Comparison of ENCODE assay signal across 29 mouse cellular contexts in the genomic region with DNA sequence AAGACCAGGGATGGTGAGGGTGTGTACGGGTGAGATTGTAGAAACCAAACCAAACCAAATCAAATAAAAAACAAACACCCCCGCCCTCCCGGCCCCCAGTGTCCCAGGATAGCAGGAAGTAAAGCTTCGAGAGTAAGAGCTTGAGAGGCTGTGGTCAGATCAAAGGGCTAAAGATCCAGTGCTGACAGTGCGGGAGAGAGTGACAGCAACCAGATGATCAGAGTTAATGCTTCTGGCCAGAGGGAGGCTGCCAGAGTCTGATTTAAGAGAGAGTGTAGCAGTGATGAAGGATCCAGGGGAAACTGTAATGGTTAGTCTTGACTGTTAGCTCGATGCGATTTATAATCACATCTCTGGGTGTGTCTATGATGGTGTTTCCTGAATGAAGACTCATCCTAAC.
A peak's percentile ranks its signal among the peaks of the same experiment; 100 is the strongest.
DNase-seq lines count a peak whose midpoint lies in the region; ATAC-seq lines count a peak whose summit lies in the region.
"Had no signal": no experiment of that assay in that cellular context is flagged by ENCODE, and none has a peak within 500 bp of the region (broad histone marks: within the 10 kb centered on the region; RNA-seq: fewer than 3 reads in every experiment).

No protein-coding gene starts in this region.

- ATAC-seq in heart, embryonic 11.5 days (replicated peaks; ENCODE audit: insufficient number of reproducible peaks, low FRiP score, low TSS enrichment): no peak
- no peak for ATAC-seq in limb, embryonic 11.5 days (ENCODE audit: insufficient number of reproducible peaks, low FRiP score, low TSS enrichment, low read depth)
- ATAC-seq: forebrain, embryonic 16.5 days; hindbrain, embryonic 16.5 days; intestine, embryonic 15.5 days; lung, postnatal 0 days had no signal

- H3K4me1 ChIP-seq in heart, embryonic 11.5 days (ENCODE audit: control insufficient read depth, insufficient read depth, low read length): peaks cover 24% of the 10 kb centered on the region
- no peaks in the 10 kb centered on the region for H3K4me1 ChIP-seq in limb, embryonic 11.5 days (ENCODE audit: control insufficient read depth, insufficient read depth, low read length)
- peaks cover 12% of the 10 kb centered on the region for H3K4me1 ChIP-seq in limb, embryonic 10.5 days
- peaks cover 14% of the 10 kb centered on the region for H3K4me1 ChIP-seq in embryonic facial prominence, embryonic 10.5 days
- H3K4me1 ChIP-seq: forebrain, embryonic 10.5 days; intestine, embryonic 15.5 days; limb, embryonic 15.5 days; liver, embryonic 15.5 days had no signal

- H3K36me3 ChIP-seq in heart, embryonic 11.5 days (ENCODE audit: control insufficient read depth, insufficient read depth, low read length): no peaks in the 10 kb centered on the region
- no peaks in the 10 kb centered on the region for H3K36me3 ChIP-seq in limb, embryonic 11.5 days (ENCODE audit: control insufficient read depth, insufficient read depth, low read length)
- no peaks in the 10 kb centered on the region for H3K36me3 ChIP-seq in limb, embryonic 10.5 days
- no peaks in the 10 kb centered on the region for H3K36me3 ChIP-seq in embryonic facial prominence, embryonic 10.5 days (replicated peaks)
- H3K36me3 ChIP-seq: forebrain, embryonic 10.5 days; heart, embryonic 15.5 days; hindbrain, embryonic 10.5 days; intestine, embryonic 15.5 days; limb, embryonic 15.5 days; liver, embryonic 15.5 days had no signal

- H3K9ac ChIP-seq in heart, embryonic 11.5 days (ENCODE audit: low read depth, low read length): no peak overlapping the region
- H3K9ac ChIP-seq in limb, embryonic 11.5 days (ENCODE audit: low read length): no peak overlapping the region
- H3K9ac ChIP-seq: heart, embryonic 15.5 days; intestine, embryonic 15.5 days; limb, embryonic 15.5 days; liver, embryonic 15.5 days had no signal

- no peak overlapping the region for H3K4me3 ChIP-seq in heart, embryonic 11.5 days (ENCODE audit: low read depth, low read length)
- H3K4me3 ChIP-seq in limb, embryonic 11.5 days (ENCODE audit: low read depth, low read length): no peak overlapping the region
- H3K4me3 ChIP-seq in limb, embryonic 10.5 days: no peak overlapping the region
- no peak overlapping the region for H3K4me3 ChIP-seq in embryonic facial prominence, embryonic 10.5 days
- H3K4me3 ChIP-seq: forebrain, embryonic 10.5 days; heart, embryonic 15.5 days; hindbrain, embryonic 10.5 days; intestine, embryonic 15.5 days; limb, embryonic 15.5 days; liver, embryonic 15.5 days had no signal

- peak overlapping the region; percentile 36 for H3K4me2 ChIP-seq in heart, embryonic 11.5 days
- no peak overlapping the region for H3K4me2 ChIP-seq in limb, embryonic 11.5 days (ENCODE audit: low read depth, severe bottlenecking)
- H3K4me2 ChIP-seq: heart, embryonic 15.5 days; intestine, embryonic 15.5 days; limb, embryonic 15.5 days; liver, embryonic 15.5 days; midbrain, embryonic 11.5 days had no signal

- peaks cover 5% of the 10 kb centered on the region for H3K27me3 ChIP-seq in heart, embryonic 11.5 days (ENCODE audit: control insufficient read depth, insufficient read depth, low read length)
- no peaks in the 10 kb centered on the region for H3K27me3 ChIP-seq in limb, embryonic 11.5 days (ENCODE audit: control insufficient read depth, insufficient read depth, low read length)
- 0 out of 2 replicates have a peak, but pooled peaks cover 5% of the 10 kb centered on the region for H3K27me3 ChIP-seq in limb, embryonic 10.5 days (ENCODE audit: low read depth, poor library complexity, severe bottlenecking)
- no peaks in the 10 kb centered on the region for H3K27me3 ChIP-seq in embryonic facial prominence, embryonic 10.5 days (replicated peaks; ENCODE audit: low read depth, poor library complexity, severe bottlenecking)
- H3K27me3 ChIP-seq: intestine, embryonic 15.5 days; limb, embryonic 15.5 days; liver, embryonic 15.5 days had no signal

- 7% methylated on average over 7 of the region's 7 CpGs for WGBS in heart, embryonic 11.5 days (ENCODE audit: insufficient replicate concordance)
- 8% methylated on average over 7 of the region's 7 CpGs for WGBS in limb, embryonic 11.5 days
- WGBS in limb, embryonic 10.5 days: 13% methylated on average over 7 of the region's 7 CpGs
- whole genome bisulfite sequencing in embryonic facial prominence, embryonic 10.5 days: 48% methylated on average over 7 of the region's 7 CpGs

- no peaks in the 10 kb centered on the region for H3K9me3 ChIP-seq in heart, embryonic 11.5 days (replicated peaks; ENCODE audit: control insufficient read depth, low read length)
- no peaks in the 10 kb centered on the region for H3K9me3 ChIP-seq in limb, embryonic 11.5 days (ENCODE audit: control insufficient read depth, low read length)
- H3K9me3 ChIP-seq in limb, embryonic 10.5 days (replicated peaks): no peaks in the 10 kb centered on the region
- H3K9me3 ChIP-seq in embryonic facial prominence, embryonic 10.5 days: no peaks in the 10 kb centered on the region
- H3K9me3 ChIP-seq: forebrain, embryonic 10.5 days; heart, embryonic 15.5 days; hindbrain, embryonic 10.5 days; intestine, embryonic 15.5 days; limb, embryonic 15.5 days; liver, embryonic 15.5 days had no signal

- no peak overlapping the region for H3K27ac ChIP-seq in heart, embryonic 11.5 days (ENCODE audit: low read depth, low read length)
- H3K27ac ChIP-seq in limb, embryonic 11.5 days (replicated peaks; ENCODE audit: low read depth, low read length): no peak overlapping the region
- no peak overlapping the region for H3K27ac ChIP-seq in limb, embryonic 10.5 days
- no peak overlapping the region for H3K27ac ChIP-seq in embryonic facial prominence, embryonic 10.5 days (replicated peaks)
- H3K27ac ChIP-seq: forebrain, embryonic 10.5 days; heart, embryonic 15.5 days; hindbrain, embryonic 10.5 days; intestine, embryonic 15.5 days; limb, embryonic 15.5 days; liver, embryonic 15.5 days; macrophage; stomach, postnatal 0 days had no signal

- DNase-seq in heart, adult 11 months: no peak
- peak; percentile 28 for DNase-seq in limb, embryonic 11.5 days (ENCODE audit: low spot score)
- DNase-seq in limb, embryonic 10.5 days (ENCODE audit: low spot score): no peak
- peak; percentile 13 for DNase-seq in embryonic facial prominence, embryonic 10.5 days (ENCODE audit: low spot score)
- DNase-seq in yolk sac, embryonic 10.5 days (ENCODE audit: low spot score): peak; percentile 3
- DNase-seq in ovary, postnatal 10 days (ENCODE audit: low spot score): no peak
- no peak for DNase-seq in urinary bladder, adult 18-20 months (ENCODE audit: low spot score in 2 of 2)
- DNase-seq: cerebellum, adult 11 months; cerebellum, postnatal 10 days; gastrocnemius, postnatal 25 days; kidney, adult 8-10 months; kidney, postnatal 14 days; layer of hippocampus, postnatal 36 days; right cerebral cortex, postnatal 14 days; thymus, adult 2 months; thymus, postnatal 4 days had no signal

Comparison
In these comparisons a context has a peak if more than half of its experiments do, and no peak if none do; other contexts are left out.
1. DNase-seq: peak in limb, embryonic 11.5 days (single experiment), embryonic facial prominence, embryonic 10.5 days (single experiment) and yolk sac, embryonic 10.5 days (single experiment); none in heart, adult 11 months (single experiment), limb, embryonic 10.5 days (single experiment), ovary, postnatal 10 days (single experiment) and urinary bladder, adult 18-20 months (0 of 2).